15 mouse cellular contexts compared by ENCODE assay signal in the genomic region with DNA sequence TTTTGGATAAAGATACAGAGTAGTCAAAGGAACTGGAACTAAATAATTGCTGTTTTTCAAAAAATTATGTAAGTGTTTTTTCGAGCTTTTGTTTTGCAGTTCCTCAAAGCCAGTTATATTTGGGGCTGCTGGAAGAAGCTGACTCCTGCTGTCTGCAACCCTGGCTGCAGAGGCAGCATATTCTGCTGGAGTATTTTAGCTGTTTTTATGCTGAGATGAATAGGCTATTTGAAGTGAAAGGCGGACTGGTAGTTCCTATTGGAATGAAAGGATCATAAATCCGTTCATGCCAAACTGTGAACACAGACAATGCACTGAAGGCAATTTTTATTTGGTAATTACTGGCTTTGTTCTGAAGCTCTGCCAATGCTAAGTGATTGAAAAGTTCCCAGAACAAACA.
DNase-seq lines count a peak whose midpoint lies in the region; TF ChIP-seq lines count a peak whose summit lies in the region.
"Had no signal": no experiment of that assay in that cellular context is flagged by ENCODE, and none has a peak within 500 bp of the region (broad histone marks: within the 10 kb centered on the region; RNA-seq: fewer than 3 reads in every experiment).

No protein-coding gene starts in this region.

- H3K4me3 ChIP-seq in layer of hippocampus, adult 2 months, result no peak overlapping the region
- H3K4me3 ChIP-seq in bone marrow macrophage, adult 2 months (ENCODE audit: insufficient read depth, low read length), result no peak overlapping the region
- H3K4me3 ChIP-seq: hindbrain, embryonic 13.5 days; intestine, embryonic 15.5 days; midbrain, embryonic 15.5 days had no signal

- no peak for TF ChIP-seq POLR2A in bone marrow macrophage, adult 2 months (IDR thresholded peaks at IDR 0.05; ENCODE audit: borderline replicate concordance, low read depth, low read length)

- peak overlapping the region; percentile 81 for H3K27ac ChIP-seq in layer of hippocampus, adult 2 months
- H3K27ac ChIP-seq in bone marrow macrophage, adult 2 months (ENCODE audit: insufficient read depth, low read depth, low read length), result peak overlapping the region; percentile 45; the same call in 1 of the 2 replicates
- H3K27ac ChIP-seq: hindbrain, embryonic 13.5 days; intestine, embryonic 15.5 days; liver, embryonic 14.5 days; midbrain, embryonic 15.5 days had no signal

- H3K4me1 ChIP-seq in bone marrow macrophage, adult 2 months (ENCODE audit: control insufficient read depth, insufficient read depth, low read length), result peaks cover 4% of the 10 kb centered on the region; the same call in 1 of the 2 replicates
- H3K4me1 ChIP-seq: hindbrain, embryonic 13.5 days; intestine, embryonic 15.5 days; midbrain, embryonic 15.5 days had no signal

- TF ChIP-seq CTCF in layer of hippocampus, adult 2 months (conservative IDR thresholded peaks at IDR 0.05), result peak; percentile 39
- TF ChIP-seq CTCF in bone marrow macrophage, adult 2 months (IDR thresholded peaks at IDR 0.05; ENCODE audit: low read depth, low read length), result no peak

- peak; percentile 5 to 19 for DNase-seq in frontal cortex, adult 2 months (ENCODE audit: extremely low spot score in 1 of 2, low spot score in 1 of 2)
- no peak for DNase-seq in frontal cortex, postnatal 25 days (ENCODE audit: low spot score in 2 of 2)
- peak in 1 of 2 experiments; percentile 48 for DNase-seq in layer of hippocampus, adult 2 months (ENCODE audit: low spot score in 2 of 2)
- no peak for DNase-seq in layer of hippocampus, adult 9-10 months (ENCODE audit: low spot score)
- peak; percentile 24 to 29 for DNase-seq in layer of hippocampus, adult 8-10 months (ENCODE audit: low spot score in 2 of 2)
- no peak for DNase-seq in cerebellum, postnatal 4 days (ENCODE audit: low spot score in 2 of 2)
- DNase-seq in lung, postnatal 10 days, result no peak
- DNase-seq: cerebellum, postnatal 10 days; embryo, embryonic 11 days; thymus, postnatal 25 days had no signal

Comparison
In these comparisons a context has a peak if more than half of its experiments do, and no peak if none do; other contexts are left out.
1. DNase-seq: peak in frontal cortex, adult 2 months (2 of 2) and layer of hippocampus, adult 8-10 months (2 of 2); none in frontal cortex, postnatal 25 days (0 of 2), layer of hippocampus, adult 9-10 months (single experiment), cerebellum, postnatal 4 days (0 of 2) and lung, postnatal 10 days (single experiment).